Mouse (Mus musculus) forebrain, embryonic 12.5 days (tissue): ENCODE measurements around the gene Olfr524. TPM values are rescaled to one million over a fixed set of nuclear protein-coding genes. Genes with fewer than 3 reads are reported as not detected.

Experiments
- ATAC-seq: fragments of 200-750 bp; cut with Nextera tagmentation; 2 replicates; pipeline ENCODE4 v1.8.0; 2017; ENCODE audit warnings: moderate TSS enrichment; ENCODE audit not compliant: low FRiP score
- H3K27ac ChIP-seq: fragments of 300-500 bp; sonication (generic); 2 replicates; pipeline ENCODE4 v1.5.1; 2016; ENCODE audit warnings: mild to moderate bottlenecking
- H3K27me3 ChIP-seq: fragments of 300-500 bp; sonication (generic); 2 replicates; pipeline ENCODE4 v1.6.1; 2016; ENCODE audit warnings: mild to moderate bottlenecking
- H3K36me3 ChIP-seq: fragments of 300-500 bp; sonication (generic); replicated peaks from 2 replicates; pipeline ENCODE4 v1.6.1; 2016; ENCODE audit warnings: mild to moderate bottlenecking
- H3K4me1 ChIP-seq: fragments of 300-500 bp; sonication (generic); 2 replicates; pipeline ENCODE4 v1.6.1; 2016
- H3K4me2 ChIP-seq: fragments of 300-500 bp; sonication (generic); 2 replicates; pipeline ENCODE4 v1.6.1; 2016; ENCODE audit warnings: mild to moderate bottlenecking, moderate library complexity
- H3K4me3 ChIP-seq: fragments of 300-500 bp; sonication (generic); replicated peaks from 2 replicates; pipeline ENCODE4 v1.5.1; 2016; ENCODE audit warnings: mild to moderate bottlenecking
- H3K9ac ChIP-seq: fragments of 300-500 bp; sonication (generic); 2 replicates; pipeline ENCODE4 v1.6.1; 2016; ENCODE audit warnings: mild to moderate bottlenecking
- H3K9me3 ChIP-seq: fragments of 300-500 bp; sonication (generic); 2 replicates; pipeline ENCODE4 v1.6.1; 2016
- WGBS: fragments of 180-500 bp; shearing (Covaris S2); methylation state at CpG from one replicate; pipeline ENCODE4 v1.1.7; 2016; 5-methylcytosine and 5-hydroxymethylcytosine counted together
- polyA plus RNA-seq: library from polyadenylated mRNA; unstranded; fragments of >200 nt; fragmentation: Nextera tagmentation; extraction: Ambion mirVana; gene quantifications from 2 replicates; pipeline ENCODE4 v1.2.1, GENCODE M21; 2016

Olfr524 gene
- polyA plus RNA-seq, 1 experiment from 2014 or later, result not detected

DNA sequence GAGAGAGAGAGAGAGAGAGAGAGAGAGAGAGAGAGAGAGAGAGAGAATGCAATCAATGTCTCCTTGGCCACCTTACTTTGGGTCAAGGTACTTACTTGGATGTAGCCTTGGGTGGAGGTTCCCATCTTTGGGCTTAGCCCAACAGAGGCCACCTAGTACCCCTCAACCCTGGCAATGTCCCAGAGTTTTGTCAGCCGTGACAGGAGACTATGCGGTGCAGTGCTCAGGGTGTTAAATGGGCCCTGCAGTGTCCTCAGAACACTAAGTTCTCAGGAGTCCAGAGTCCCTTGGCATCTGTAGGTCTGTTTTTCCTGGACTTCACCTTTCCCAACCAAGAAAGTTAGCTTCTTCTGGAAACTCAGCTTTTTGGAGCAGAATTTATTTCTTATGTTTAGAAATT lies 26.6 kb downstream of the Olfr524 start:
- 88% methylated on average over 2 of the region's 2 CpGs for WGBS
- Histone ChIP-seq H3K9me3 (no peaks in the 10 kb centered on the region), H3K4me2 (no peak overlapping the region), H3K36me3 (no peaks in the 10 kb centered on the region), H3K4me3 (no peak overlapping the region), H3K4me1 (no peaks in the 10 kb centered on the region), H3K27ac (no peak overlapping the region), H3K9ac (no peak overlapping the region), H3K27me3 (no peaks in the 10 kb centered on the region)
- ATAC-seq, result no peak

DNA sequence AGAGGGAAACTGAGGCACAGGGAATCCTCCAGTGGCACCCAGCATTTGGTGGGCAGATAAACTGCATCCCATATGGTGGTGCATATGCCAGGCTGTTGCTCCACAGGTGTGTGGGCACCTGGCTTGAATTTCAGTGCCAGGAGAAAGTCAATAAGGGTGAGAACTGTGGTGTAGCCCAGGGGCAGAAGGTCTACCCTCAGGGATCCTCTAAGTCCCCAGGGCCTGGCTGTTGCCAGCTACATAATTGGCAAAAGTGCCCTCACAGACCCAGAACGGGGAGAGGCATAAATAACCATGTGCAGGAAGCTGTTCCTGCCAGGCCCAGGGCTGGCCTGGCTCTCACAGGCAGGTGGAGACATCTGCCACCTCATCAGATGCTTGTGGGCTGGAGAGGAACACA lies 32.8 kb downstream of the Olfr524 start, which contains the start of gene Olfr523:
Gene Olfr523 (plus strand): TSS at position 282 of the 400 bp plus-strand sequence.
- 58% methylated on average over 1 of the region's 1 CpGs for WGBS
- Histone ChIP-seq H3K4me3 (no peak within 1 kb of the TSS), H3K36me3 (no peaks in the 10 kb centered on the region), H3K27me3 (no peaks in the 10 kb centered on the region), H3K9me3 (no peaks in the 10 kb centered on the region), H3K27ac (no peak within 1 kb of the TSS), H3K9ac (no peak within 1 kb of the TSS), H3K4me2 (no peak within 1 kb of the TSS), H3K4me1 (no peaks in the 10 kb centered on the region)
- no peak for ATAC-seq

GRCm38 (mm10) chr7:140170863-140171262 lies 34.9 kb downstream of the Olfr524 start:
- Histone ChIP-seq H3K9me3 (no peaks in the 10 kb centered on the region), H3K27ac (no peak overlapping the region), H3K4me2 (no peak overlapping the region), H3K36me3 (no peaks in the 10 kb centered on the region), H3K4me1 (no peaks in the 10 kb centered on the region), H3K9ac (no peak overlapping the region), H3K27me3 (no peaks in the 10 kb centered on the region), H3K4me3 (no peak overlapping the region)
- WGBS, result 94% methylated on average over 3 of the region's 3 CpGs
- no peak for ATAC-seq

- Histone ChIP-seq H3K27ac (no peak overlapping the region), H3K36me3 (no peaks in the 10 kb centered on the region), H3K4me1 (no peaks in the 10 kb centered on the region), H3K27me3 (no peaks in the 10 kb centered on the region), H3K9me3 (no peaks in the 10 kb centered on the region), H3K4me3 (no peak overlapping the region), H3K4me2 (no peak overlapping the region), H3K9ac (no peak overlapping the region)
- no peak for ATAC-seq
- WGBS, result 86% methylated on average over 4 of the region's 4 CpGs
Observed at GRCm38 (mm10) chr7:140169386-140169785, 36.4 kb downstream of the Olfr524 start.

DNA sequence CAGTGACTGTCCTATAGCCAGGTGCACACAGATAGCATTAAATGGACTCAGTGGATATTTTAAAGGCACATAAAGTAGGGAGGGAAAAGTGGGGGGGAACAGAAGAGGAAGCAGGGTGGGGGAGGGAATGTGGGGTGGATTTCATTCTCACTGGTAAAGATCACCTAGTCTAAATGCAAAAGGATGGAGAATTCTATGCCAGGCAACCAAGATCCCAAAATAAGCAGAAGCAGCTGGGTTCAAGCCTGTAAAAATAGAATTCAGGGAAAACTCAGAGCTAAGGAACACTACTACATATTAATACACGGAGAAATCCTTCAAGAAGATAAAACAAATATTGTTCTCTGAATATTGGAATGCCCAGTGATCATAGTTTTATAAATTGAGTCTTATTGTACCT lies 37.8 kb downstream of the Olfr524 start:
- H3K9me3 ChIP-seq, result no peaks in the 10 kb centered on the region
- no peaks in the 10 kb centered on the region for H3K4me1 ChIP-seq
- no peaks in the 10 kb centered on the region for H3K36me3 ChIP-seq
- no peak overlapping the region for H3K27ac ChIP-seq
- no peak overlapping the region for H3K4me2 ChIP-seq
- no peak overlapping the region for H3K4me3 ChIP-seq
- H3K9ac ChIP-seq, result no peak overlapping the region
- no peaks in the 10 kb centered on the region for H3K27me3 ChIP-seq
- ATAC-seq, result no peak
- 82% methylated on average over 1 of the region's 1 CpGs for WGBS

GRCm38 (mm10) chr7:140164664-140165063 lies 41.1 kb downstream of the Olfr524 start, which contains the start of gene Olfr522:
Gene Olfr522, minus strand, starts transcription at chr7:140164764.
- Histone ChIP-seq H3K9ac (no peak within 1 kb of the TSS), H3K4me2 (no peak within 1 kb of the TSS), H3K27me3 (no peaks in the 10 kb centered on the region), H3K36me3 (no peaks in the 10 kb centered on the region), H3K27ac (no peak within 1 kb of the TSS), H3K9me3 (no peaks in the 10 kb centered on the region), H3K4me1 (no peaks in the 10 kb centered on the region), H3K4me3 (no peak within 1 kb of the TSS)
- 78% methylated on average over 7 of the region's 7 CpGs for WGBS
- no peak for ATAC-seq

GRCm38 (mm10) chr7:140160363-140160762 lies 45.4 kb downstream of the Olfr524 start:
- WGBS, result 86% methylated on average over 3 of the region's 3 CpGs
- no peak overlapping the region for H3K9ac ChIP-seq
- no peaks in the 10 kb centered on the region for H3K36me3 ChIP-seq
- H3K4me2 ChIP-seq, result no peak overlapping the region
- H3K9me3 ChIP-seq, result no peaks in the 10 kb centered on the region
- peaks cover 19% of the 10 kb centered on the region; the same call in 1 of the 2 replicates for H3K27me3 ChIP-seq
- no peak overlapping the region for H3K4me3 ChIP-seq
- H3K4me1 ChIP-seq, result no peaks in the 10 kb centered on the region
- no peak overlapping the region for H3K27ac ChIP-seq
- no peak for ATAC-seq

GRCm38 (mm10) chr7:140154218-140154927 lies 51.4 kb downstream of the Olfr524 start, which contains the start of gene Sprn:
Gene Sprn, minus strand, starts transcription at chr7:140154877.
- Histone ChIP-seq H3K4me3 (peak within 1 kb of the TSS; percentile 37), H3K27ac (no peak within 1 kb of the TSS)

DNA sequence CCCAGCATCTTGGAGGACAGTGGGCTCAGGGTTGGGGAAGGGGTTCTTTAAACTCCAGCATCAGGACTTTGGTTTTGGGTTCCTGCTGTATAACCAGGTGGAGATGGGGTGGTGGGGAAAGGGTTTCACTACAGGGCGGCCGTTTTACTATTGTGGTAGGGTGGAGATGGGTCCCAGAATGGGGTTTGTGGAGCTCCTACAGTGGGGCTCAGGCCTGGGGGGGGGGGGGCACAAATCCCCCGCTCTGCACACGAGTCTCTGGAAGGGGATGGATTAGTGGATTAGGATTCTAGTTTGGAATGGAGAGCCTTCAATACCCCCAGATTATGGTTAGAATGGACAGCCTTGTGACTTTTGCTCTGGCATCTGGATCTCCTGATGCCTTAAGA lies 51.9 kb downstream of the Olfr524 start:
- H3K4me2 ChIP-seq, result peak overlapping the region; percentile 55
- H3K9me3 ChIP-seq, result no peaks in the 10 kb centered on the region
- H3K36me3 ChIP-seq, result 0 out of 2 replicates have a peak, but pooled peaks cover 4% of the 10 kb centered on the region
- peaks cover 50% of the 10 kb centered on the region for H3K27me3 ChIP-seq
- H3K27ac ChIP-seq, result no peak overlapping the region
- H3K4me1 ChIP-seq, result peaks cover 20% of the 10 kb centered on the region
- H3K4me3 ChIP-seq, result peak overlapping the region; percentile 37; the same call in 1 of the 2 replicates
- 20% methylated on average over 4 of the region's 4 CpGs for WGBS
- peak; percentile 42; the same call in 1 of the 2 replicates for ATAC-seq
- peak overlapping the region; percentile 26; the same call in 1 of the 2 replicates for H3K9ac ChIP-seq

More at GRCm38 (mm10) chr7:140154218-140154927, 51.4 kb downstream of the Olfr524 start, which contains the start of gene Sprn:
- H3K27me3 ChIP-seq, result peaks cover 53% of the 10 kb centered on the region
- peaks cover 20% of the 10 kb centered on the region for H3K4me1 ChIP-seq
- ATAC-seq, result peak; percentile 61
- H3K36me3 ChIP-seq, result 0 out of 2 replicates have a peak, but pooled peaks cover 4% of the 10 kb centered on the region
- WGBS, result 4% methylated on average over 28 of the region's 28 CpGs
- peak within 1 kb of the TSS; percentile 55 for H3K4me2 ChIP-seq
- H3K9ac ChIP-seq, result peak within 1 kb of the TSS; percentile 53
- H3K9me3 ChIP-seq, result no peaks in the 10 kb centered on the region

- Histone ChIP-seq H3K9me3 (no peaks in the 10 kb centered on the region), H3K4me1 (peaks cover 20% of the 10 kb centered on the region), H3K36me3 (0 out of 2 replicates have a peak, but pooled peaks cover 4% of the 10 kb centered on the region), H3K4me3 (peak overlapping the region; percentile 25; the same call in 1 of the 2 replicates), H3K27ac (no peak overlapping the region), H3K9ac (peak overlapping the region; percentile 26; the same call in 1 of the 2 replicates), H3K4me2 (peak overlapping the region; percentile 55), H3K27me3 (peaks cover 47% of the 10 kb centered on the region)
- 8% methylated on average over 28 of the region's 28 CpGs for WGBS
- peak; percentile 9; the same call in 1 of the 2 replicates for ATAC-seq
Observed at GRCm38 (mm10) chr7:140153383-140153782, 52.4 kb downstream of the Olfr524 start.
